Mouse (Mus musculus): ENCODE results near the gene Lmna. TPM values are rescaled to one million over a fixed set of nuclear protein-coding genes. Genes with fewer than 3 reads are reported as not detected.

The Lmna gene
- polyA plus RNA-seq (2012; rRNA removed) = 812 and 822 TPM in 2 replicates

DNA sequence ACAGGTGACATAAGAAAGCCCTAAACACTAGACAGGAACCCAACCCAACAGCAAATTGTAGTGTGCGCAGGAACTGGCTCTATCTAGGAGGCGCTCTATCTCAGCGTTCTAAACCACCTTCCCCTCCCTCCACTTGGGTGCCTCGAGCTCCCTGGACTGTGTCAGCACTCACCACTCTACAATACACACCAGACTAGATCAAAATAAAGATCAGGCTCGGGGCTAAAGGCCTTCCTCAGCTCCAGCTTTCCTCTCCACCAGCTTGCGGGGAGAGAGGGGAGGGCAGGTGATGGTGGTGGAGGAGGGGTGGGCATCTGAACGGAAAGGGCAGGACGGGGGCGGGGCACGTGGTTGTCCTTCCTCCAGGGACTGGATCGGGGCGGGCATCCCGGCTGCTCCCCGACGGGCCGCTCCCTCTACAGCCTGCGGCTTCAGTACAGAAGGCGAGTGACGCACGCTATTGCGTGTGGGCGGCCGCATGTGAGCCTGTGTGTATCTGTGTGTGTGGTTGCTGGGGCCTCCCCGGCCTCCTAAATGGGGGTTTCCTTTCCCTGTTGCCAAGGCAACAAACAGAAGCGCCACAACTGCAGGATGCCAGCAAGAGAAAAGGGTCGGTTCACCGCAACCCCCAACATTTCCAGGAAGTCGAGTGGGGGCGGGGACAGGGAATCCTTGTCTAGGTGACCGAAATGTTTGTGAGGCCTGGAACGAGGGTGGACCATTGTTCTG, at the start of gene Lmna:
Gene Lmna (minus strand): TSS at position 265 of the 729 bp plus-strand sequence.

GRCm38 (mm10) chr3:88553525-88553879, 43.7 kb upstream of the Lmna start, which contains the start of gene Ubqln4:
Gene Ubqln4 (plus strand): TSS chr3:88553758.

GRCm38 (mm10) chr3:88552676-88553524, 43.1 kb upstream of the Lmna start, which contains the start of gene Lamtor2:
Gene Lamtor2 (minus strand): TSS chr3:88553074.

GRCm38 (mm10) chr3:88548180-88548917, 38.6 kb upstream of the Lmna start, which contains the start of gene Rab25:
Gene Rab25 (minus strand): TSS chr3:88548300.

DNA sequence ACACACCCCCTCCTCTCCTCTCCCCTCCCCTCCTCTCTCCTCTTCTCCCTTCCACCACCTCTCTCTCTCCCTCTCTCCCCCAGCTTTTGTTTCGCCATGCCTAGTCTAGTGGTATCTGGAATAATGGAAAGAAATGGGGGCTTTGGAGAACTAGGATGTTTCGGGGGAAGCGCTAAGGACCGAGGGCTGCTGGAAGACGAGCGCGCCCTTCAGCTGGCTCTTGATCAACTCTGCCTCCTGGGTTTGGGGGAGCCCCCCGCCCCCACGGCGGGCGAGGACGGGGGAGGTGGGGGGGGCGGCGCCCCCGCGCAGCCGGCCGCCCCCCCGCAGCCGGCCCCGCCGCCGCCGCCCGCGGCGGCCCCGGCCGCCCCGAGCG, 22.5 kb upstream of the Lmna start, which contains the start of gene Mex3a:
Gene Mex3a (plus strand): TSS at position 97 of the 376 bp plus-strand sequence.

GRCm38 (mm10) chr3:88460983-88461696, 48.6 kb downstream of the Lmna start, which contains the start of gene Sema4a:
Gene Sema4a (minus strand): TSS chr3:88461182.

Other genes with a start within 250 kb of the Lmna start
- gene Gm38392, start 222.7 kb downstream of the Lmna start, polyA plus RNA-seq (2012; rRNA removed) = not detected in 2 replicates
- gene Tsacc, start 213.0 kb downstream of the Lmna start, polyA plus RNA-seq (2012; rRNA removed) = 0.81 and 2.0 TPM in 2 replicates
- gene Cct3, start 212.8 kb downstream of the Lmna start, polyA plus RNA-seq (2012; rRNA removed) = 63.1 and 73.8 TPM in 2 replicates
- 181 and 206 TPM in 2 replicates for gene Glmp, start 184.9 kb downstream of the Lmna start, polyA plus RNA-seq (2012; rRNA removed)
- 44.3 and 54.6 TPM in 2 replicates for gene Tmem79, start 173.8 kb downstream of the Lmna start, polyA plus RNA-seq (2012; rRNA removed)
- gene Smg5, start 173.7 kb downstream of the Lmna start, polyA plus RNA-seq (2012; rRNA removed) = 65.8 and 68.6 TPM in 2 replicates
- 6.7 and 9.3 TPM in 2 replicates for gene Paqr6, start 145.4 kb downstream of the Lmna start, polyA plus RNA-seq (2012; rRNA removed)
- gene Bglap3, start 137.2 kb downstream of the Lmna start, polyA plus RNA-seq (2012; rRNA removed) = 9.1 and 12.0 TPM in 2 replicates
- 2.9 and 4.4 TPM in 2 replicates for gene Bglap2, start 131.3 kb downstream of the Lmna start, polyA plus RNA-seq (2012; rRNA removed)
- 2.7 and 6.8 TPM in 2 replicates for gene Bglap, start 125.5 kb downstream of the Lmna start, polyA plus RNA-seq (2012; rRNA removed)
- gene Pmf1, start 99.6 kb downstream of the Lmna start, polyA plus RNA-seq (2012; rRNA removed) = 57.9 and 63.7 TPM in 2 replicates
- gene Slc25a44, start 84.8 kb downstream of the Lmna start, polyA plus RNA-seq (2012; rRNA removed) = 19.2 and 26.3 TPM in 2 replicates
- gene Sema4a, start 48.8 kb downstream of the Lmna start, polyA plus RNA-seq (2012; rRNA removed) = 233 and 295 TPM in 2 replicates
- gene Mex3a, start 22.4 kb upstream of the Lmna start, polyA plus RNA-seq (2012; rRNA removed) = 1.0 and 1.1 TPM in 2 replicates
- 407 and 425 TPM in 2 replicates for gene Rab25, start 38.3 kb upstream of the Lmna start, polyA plus RNA-seq (2012; rRNA removed)
- gene Lamtor2, start 43.1 kb upstream of the Lmna start, polyA plus RNA-seq (2012; rRNA removed) = 210 and 235 TPM in 2 replicates
- 52.6 and 60.7 TPM in 2 replicates for gene Ubqln4, start 43.8 kb upstream of the Lmna start, polyA plus RNA-seq (2012; rRNA removed)
- 178 and 186 TPM in 2 replicates for gene Ssr2, start 65.9 kb upstream of the Lmna start, polyA plus RNA-seq (2012; rRNA removed)
- 67.5 and 68.7 TPM in 2 replicates for gene Arhgef2, start 96.0 kb upstream of the Lmna start, polyA plus RNA-seq (2012; rRNA removed)
- 0.21 and 0.41 TPM in 2 replicates for gene Rxfp4, start 143.2 kb upstream of the Lmna start, polyA plus RNA-seq (2012; rRNA removed)
- 51.3 and 58.9 TPM in 2 replicates for gene Khdc4, start 175.8 kb upstream of the Lmna start, polyA plus RNA-seq (2012; rRNA removed)
- 45.6 and 48.8 TPM in 2 replicates for gene Rit1, start 206.9 kb upstream of the Lmna start, polyA plus RNA-seq (2012; rRNA removed)